Mouse (Mus musculus): ENCODE data around the gene Ak5.

Ak5 gene

GRCm38 (mm10) chr3:152519556-152519955 is 148.6 kb downstream of the Ak5 start:
- no peak for DNase-seq (ENCODE audit: low spot score in 2 of 2)

- DNase-seq (ENCODE audit: low spot score in 2 of 2): no peak
Measured at GRCm38 (mm10) chr3:152516569-152516968, 151.6 kb downstream of the Ak5 start.

- no peak for DNase-seq (ENCODE audit: low spot score in 2 of 2)
Measured at GRCm38 (mm10) chr3:152515959-152516358, 152.2 kb downstream of the Ak5 start.

GRCm38 (mm10) chr3:152512517-152512916 is 155.6 kb downstream of the Ak5 start:
- DNase-seq (ENCODE audit: low spot score in 2 of 2): no peak

GRCm38 (mm10) chr3:152509268-152509667 is 158.9 kb downstream of the Ak5 start:
- no peak for DNase-seq (ENCODE audit: low spot score in 2 of 2)

- no peak for DNase-seq (ENCODE audit: low spot score in 2 of 2)
Measured at GRCm38 (mm10) chr3:152508419-152508993, 159.7 kb downstream of the Ak5 start.

GRCm38 (mm10) chr3:152507900-152508299 is 160.3 kb downstream of the Ak5 start:
- DNase-seq (ENCODE audit: low spot score in 2 of 2): no peak

GRCm38 (mm10) chr3:152498968-152499696 is 169.0 kb downstream of the Ak5 start:
- no peak for DNase-seq (ENCODE audit: low spot score in 2 of 2)

- DNase-seq (ENCODE audit: low spot score in 2 of 2): no peak
Measured at GRCm38 (mm10) chr3:152497842-152498241, 170.3 kb downstream of the Ak5 start.

- no peak for DNase-seq (ENCODE audit: low spot score in 2 of 2)
Measured at GRCm38 (mm10) chr3:152497084-152497483, 171.1 kb downstream of the Ak5 start.

GRCm38 (mm10) chr3:152495415-152495898 is 172.7 kb downstream of the Ak5 start:
- no peak for DNase-seq (ENCODE audit: low spot score in 2 of 2)

- DNase-seq (ENCODE audit: low spot score in 2 of 2): no peak
Measured at GRCm38 (mm10) chr3:152494667-152495360, 173.3 kb downstream of the Ak5 start.

- DNase-seq (ENCODE audit: low spot score in 2 of 2): no peak
Measured at GRCm38 (mm10) chr3:152493813-152494212, 174.3 kb downstream of the Ak5 start.

GRCm38 (mm10) chr3:152492241-152492640 is 175.9 kb downstream of the Ak5 start:
- DNase-seq (ENCODE audit: low spot score in 2 of 2): no peak

- DNase-seq (ENCODE audit: low spot score in 2 of 2): no peak
Measured at GRCm38 (mm10) chr3:152490423-152490822, 177.7 kb downstream of the Ak5 start.

GRCm38 (mm10) chr3:152488964-152489363 is 179.2 kb downstream of the Ak5 start:
- no peak for DNase-seq (ENCODE audit: low spot score in 2 of 2)

- DNase-seq (ENCODE audit: low spot score in 2 of 2): peak in 1 of 2 experiments; percentile 52
Measured at GRCm38 (mm10) chr3:152484206-152484605, 184.0 kb downstream of the Ak5 start.

GRCm38 (mm10) chr3:152483800-152484199 is 184.4 kb downstream of the Ak5 start:
- DNase-seq (ENCODE audit: low spot score in 2 of 2): no peak

GRCm38 (mm10) chr3:152482182-152482581 is 186.0 kb downstream of the Ak5 start:
- no peak for DNase-seq (ENCODE audit: low spot score in 2 of 2)

GRCm38 (mm10) chr3:152480336-152480735 is 187.8 kb downstream of the Ak5 start:
- DNase-seq (ENCODE audit: low spot score in 2 of 2): no peak

- DNase-seq (ENCODE audit: low spot score in 2 of 2): no peak
Measured at GRCm38 (mm10) chr3:152478599-152479435, 189.3 kb downstream of the Ak5 start.
